Mouse (Mus musculus) embryonic facial prominence, embryonic 12.5 days (tissue): ENCODE data around the gene Olfr1137. TPM values are rescaled to one million over a fixed set of nuclear protein-coding genes. Genes with fewer than 3 reads are reported as not detected.

ENCODE experiments used
- ATAC-seq: fragments of 200-750 bp; cut with Nextera tagmentation; 2 replicates; pipeline ENCODE4 v1.8.0; 2017; ENCODE audit not compliant: insufficient number of reproducible peaks, insufficient read depth, low FRiP score, low TSS enrichment
- H3K27ac ChIP-seq: fragments of 300-500 bp; sonication (generic); 2 replicates; pipeline ENCODE4 v1.5.1; 2016; ENCODE audit warnings: mild to moderate bottlenecking
- H3K27me3 ChIP-seq: fragments of 300-500 bp; sonication (generic); 2 replicates; pipeline ENCODE4 v1.6.1; 2016; ENCODE audit warnings: mild to moderate bottlenecking, moderate library complexity
- H3K36me3 ChIP-seq: fragments of 300-500 bp; sonication (generic); 2 replicates; pipeline ENCODE4 v1.6.1; 2016; ENCODE audit warnings: mild to moderate bottlenecking
- H3K4me1 ChIP-seq: fragments of 300-500 bp; sonication (generic); 2 replicates; pipeline ENCODE4 v1.6.1; 2016
- H3K4me2 ChIP-seq: fragments of 300-500 bp; sonication (generic); replicated peaks from 2 replicates; pipeline ENCODE4 v1.6.1; 2016; ENCODE audit warnings: mild to moderate bottlenecking, moderate library complexity
- H3K4me3 ChIP-seq: fragments of 300-500 bp; sonication (generic); 2 replicates; pipeline ENCODE4 v1.5.1; 2016; ENCODE audit warnings: mild to moderate bottlenecking
- H3K9ac ChIP-seq: fragments of 300-500 bp; sonication (generic); 2 replicates; pipeline ENCODE4 v1.6.1; 2016; ENCODE audit warnings: mild to moderate bottlenecking, moderate library complexity
- H3K9me3 ChIP-seq: fragments of 300-500 bp; sonication (generic); 2 replicates; pipeline ENCODE4 v1.6.1; 2016; ENCODE audit warnings: mild to moderate bottlenecking, moderate library complexity
- WGBS: fragments of 180-500 bp; shearing (Covaris S2); methylation state at CpG from one replicate; pipeline ENCODE4 v1.1.7; 2016; 5-methylcytosine and 5-hydroxymethylcytosine counted together
- polyA plus RNA-seq: library from polyadenylated mRNA; unstranded; fragments of >200 nt; fragmentation: Nextera tagmentation; extraction: Ambion mirVana; gene quantifications from 2 replicates; pipeline ENCODE4 v1.2.1, GENCODE M21; 2016

Olfr1137 gene
- not detected in 2 replicates for polyA plus RNA-seq

DNA sequence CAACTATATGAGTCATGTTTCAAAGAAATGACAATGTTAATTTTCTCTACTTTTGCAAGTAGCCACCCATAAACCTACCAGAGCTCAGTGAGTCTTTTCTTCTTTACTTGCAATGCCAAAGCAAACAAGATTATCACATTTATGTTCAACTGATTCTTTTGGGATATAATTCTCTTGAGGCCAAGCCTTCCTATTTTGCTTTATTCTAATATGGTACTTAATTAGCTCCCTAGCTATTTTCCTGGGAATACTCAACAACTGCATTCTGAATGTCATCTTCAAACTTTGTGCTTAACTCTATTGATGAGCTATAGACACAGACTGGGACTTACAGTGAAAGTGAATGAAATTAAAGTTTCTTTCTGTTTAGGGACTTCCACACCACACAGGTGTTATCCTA is at the start of gene Olfr1137:
TSS of gene Olfr1137 (minus strand) at position 101 of the 400 bp plus-strand sequence.
- no peak for ATAC-seq
- H3K27ac ChIP-seq = no peak within 1 kb of the TSS
- no peaks in the 10 kb centered on the region for H3K4me1 ChIP-seq
- H3K9ac ChIP-seq = no peak within 1 kb of the TSS
- no peak within 1 kb of the TSS for H3K4me3 ChIP-seq
- no peaks in the 10 kb centered on the region for H3K27me3 ChIP-seq
- no peaks in the 10 kb centered on the region for H3K9me3 ChIP-seq
- no peaks in the 10 kb centered on the region for H3K36me3 ChIP-seq
- no peak within 1 kb of the TSS for H3K4me2 ChIP-seq

DNA sequence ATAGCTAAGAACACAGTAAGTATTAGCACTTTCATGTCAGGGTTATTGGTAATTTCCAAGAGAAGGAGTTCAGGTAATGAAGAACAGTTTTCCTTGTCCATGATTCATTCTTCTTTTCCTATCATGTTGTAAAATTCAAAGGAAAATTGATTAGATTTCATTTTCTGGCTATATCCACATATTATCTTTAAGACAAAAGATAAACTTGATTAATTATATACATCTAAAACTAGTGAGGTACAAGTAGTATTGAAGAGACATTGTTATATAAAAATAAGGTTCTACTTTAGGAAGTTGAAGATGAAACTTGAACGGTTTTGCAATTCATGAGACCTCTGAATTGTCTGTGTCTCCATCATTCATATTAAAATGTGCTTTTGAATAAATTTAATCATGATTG is 40.9 kb upstream of the Olfr1137 start, which contains the start of gene Olfr1141:
TSS of gene Olfr1141 (minus strand) at position 101 of the 400 bp plus-strand sequence.
- no peak for ATAC-seq
- H3K9me3 ChIP-seq = no peaks in the 10 kb centered on the region
- WGBS = 84% methylated on average over 1 of the region's 1 CpGs
- no peak within 1 kb of the TSS for H3K27ac ChIP-seq
- no peaks in the 10 kb centered on the region for H3K4me1 ChIP-seq
- no peaks in the 10 kb centered on the region for H3K36me3 ChIP-seq
- no peak within 1 kb of the TSS for H3K4me3 ChIP-seq
- H3K4me2 ChIP-seq = no peak within 1 kb of the TSS
- H3K9ac ChIP-seq = no peak within 1 kb of the TSS
- H3K27me3 ChIP-seq = no peaks in the 10 kb centered on the region

DNA sequence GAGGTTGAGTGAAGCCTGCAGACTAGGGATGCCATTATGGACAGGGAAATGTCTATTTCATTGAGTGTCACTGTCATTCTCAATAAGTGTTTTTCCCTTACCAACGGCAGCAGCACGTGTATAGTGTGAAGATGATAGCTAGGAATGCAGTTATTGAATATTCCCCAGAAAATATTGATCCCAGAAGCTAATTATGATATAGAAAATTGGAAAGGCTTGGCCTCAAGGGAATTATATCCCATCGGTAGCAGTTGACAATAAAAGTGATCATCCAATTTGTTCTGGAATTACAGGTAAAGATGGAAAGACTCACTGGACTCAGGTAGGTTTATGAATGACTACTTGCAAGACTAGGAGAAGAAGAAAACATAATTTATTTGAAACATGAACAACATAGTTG is 30.5 kb upstream of the Olfr1137 start, which contains the start of gene Olfr1140:
TSS of gene Olfr1140 (plus strand) at position 301 of the 400 bp plus-strand sequence.
- Histone ChIP-seq H3K4me3 (no peak within 1 kb of the TSS), H3K9ac (no peak within 1 kb of the TSS), H3K9me3 (no peaks in the 10 kb centered on the region), H3K27me3 (no peaks in the 10 kb centered on the region), H3K36me3 (no peaks in the 10 kb centered on the region), H3K4me1 (no peaks in the 10 kb centered on the region), H3K27ac (no peak within 1 kb of the TSS), H3K4me2 (no peak within 1 kb of the TSS)
- ATAC-seq = no peak
- 78% methylated on average over 3 of the region's 3 CpGs for WGBS

DNA sequence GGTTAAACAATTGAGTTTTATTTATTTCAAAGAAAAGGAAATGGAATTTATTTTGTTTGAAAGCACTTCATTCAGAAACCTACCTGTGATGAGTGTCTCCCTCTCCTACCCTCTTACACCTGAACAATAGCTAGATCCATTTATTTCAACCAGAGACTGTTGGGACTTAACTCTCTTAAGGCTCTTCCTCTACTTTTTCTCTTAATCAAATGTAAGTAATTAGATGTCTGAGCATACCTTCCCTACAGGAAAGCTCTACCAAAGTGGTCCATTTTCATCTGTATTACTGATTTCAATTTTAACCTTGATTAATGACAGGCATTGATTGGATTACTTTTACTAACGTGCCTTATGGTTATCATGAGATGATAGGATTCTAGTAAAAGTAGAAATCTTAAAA is 26.9 kb upstream of the Olfr1137 start, which contains the start of gene Olfr1138:
TSS of gene Olfr1138 (minus strand) at position 101 of the 400 bp plus-strand sequence.
- no peak within 1 kb of the TSS for H3K4me2 ChIP-seq
- ATAC-seq = no peak
- no peaks in the 10 kb centered on the region for H3K36me3 ChIP-seq
- H3K27me3 ChIP-seq = no peaks in the 10 kb centered on the region
- no peaks in the 10 kb centered on the region for H3K4me1 ChIP-seq
- WGBS = 64% methylated on average over 1 of the region's 1 CpGs
- H3K4me3 ChIP-seq = no peak within 1 kb of the TSS
- H3K9ac ChIP-seq = no peak within 1 kb of the TSS
- no peak within 1 kb of the TSS for H3K27ac ChIP-seq
- no peaks in the 10 kb centered on the region for H3K9me3 ChIP-seq

DNA sequence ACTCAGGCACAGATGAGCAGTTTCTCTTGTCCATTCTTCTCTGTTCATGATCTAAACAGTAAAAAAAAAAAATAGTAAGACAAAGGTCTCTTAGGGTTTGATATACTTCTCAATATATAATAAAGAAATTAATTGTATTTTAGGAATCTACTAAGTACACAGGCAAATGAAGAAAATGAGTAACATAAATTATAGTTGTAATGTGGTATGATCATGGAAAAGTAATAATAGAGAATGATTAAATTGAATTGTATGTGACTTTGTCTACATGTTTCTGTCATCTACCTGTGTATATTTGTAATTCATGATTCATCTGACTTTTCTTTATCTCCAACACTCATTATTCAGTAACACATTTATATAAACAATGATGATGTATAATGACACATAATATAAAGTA is 19.1 kb downstream of the Olfr1137 start, which contains the start of gene Olfr1136:
TSS of gene Olfr1136 (minus strand) at position 101 of the 400 bp plus-strand sequence.
- Histone ChIP-seq H3K27ac (no peak within 1 kb of the TSS), H3K36me3 (no peaks in the 10 kb centered on the region), H3K9ac (no peak within 1 kb of the TSS), H3K9me3 (no peaks in the 10 kb centered on the region), H3K4me2 (no peak within 1 kb of the TSS), H3K4me3 (no peak within 1 kb of the TSS), H3K4me1 (no peaks in the 10 kb centered on the region), H3K27me3 (no peaks in the 10 kb centered on the region)
- ATAC-seq = no peak

DNA sequence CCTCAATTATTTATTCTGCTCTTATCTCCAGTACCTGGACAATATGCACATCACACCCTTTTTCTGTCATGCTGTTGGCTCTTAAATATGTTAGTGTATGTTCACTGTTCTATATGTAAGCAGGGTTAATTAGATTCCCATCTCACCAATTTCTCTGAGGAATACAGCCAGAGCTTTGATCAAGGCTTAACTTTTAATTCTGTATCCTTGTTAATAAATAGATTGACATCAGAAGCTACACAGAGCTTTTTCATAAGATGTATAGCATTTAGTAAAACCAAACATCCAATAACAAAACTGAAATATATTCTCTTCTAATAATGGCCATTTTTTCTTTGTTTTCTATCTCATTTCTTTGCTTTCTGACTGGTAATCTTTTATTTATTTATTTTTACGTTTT is 39.4 kb downstream of the Olfr1137 start, which contains the start of gene Olfr1135:
TSS of gene Olfr1135 (minus strand) at position 101 of the 400 bp plus-strand sequence.
- Histone ChIP-seq H3K9me3 (no peaks in the 10 kb centered on the region), H3K4me3 (no peak within 1 kb of the TSS), H3K4me2 (no peak within 1 kb of the TSS), H3K36me3 (no peaks in the 10 kb centered on the region), H3K27me3 (no peaks in the 10 kb centered on the region), H3K27ac (no peak within 1 kb of the TSS), H3K4me1 (no peaks in the 10 kb centered on the region), H3K9ac (no peak within 1 kb of the TSS)
- no peak for ATAC-seq
- WGBS = 9% methylated on average over 1 of the region's 1 CpGs

Other genes with a start within 250 kb of the Olfr1137 start
- not detected in 2 replicates for gene Pramel7, start 216.1 kb downstream of the Olfr1137 start, polyA plus RNA-seq
- not detected in 2 replicates for gene Pramel6, start 206.6 kb downstream of the Olfr1137 start, polyA plus RNA-seq
- not detected in 2 replicates for gene Olfr153, start 181.4 kb downstream of the Olfr1137 start, polyA plus RNA-seq
- not detected in 2 replicates for gene Olfr1128, start 167.6 kb downstream of the Olfr1137 start, polyA plus RNA-seq
- gene Olfr1129, start 139.3 kb downstream of the Olfr1137 start, polyA plus RNA-seq = not detected in 2 replicates
- gene Olfr1130, start 107.0 kb downstream of the Olfr1137 start, polyA plus RNA-seq = not detected in 2 replicates
- not detected in 2 replicates for gene Olfr1131, start 86.1 kb downstream of the Olfr1137 start, polyA plus RNA-seq
- gene Olfr1132, start 75.6 kb downstream of the Olfr1137 start, polyA plus RNA-seq = not detected in 2 replicates
- not detected in 2 replicates for gene Olfr1133, start 65.8 kb downstream of the Olfr1137 start, polyA plus RNA-seq
- not detected in 2 replicates for gene Olfr1134, start 54.7 kb downstream of the Olfr1137 start, polyA plus RNA-seq
- gene Olfr1135, start 39.5 kb downstream of the Olfr1137 start, polyA plus RNA-seq = not detected in 2 replicates
- gene Olfr1136, start 19.2 kb downstream of the Olfr1137 start, polyA plus RNA-seq = not detected in 2 replicates
- gene Olfr1138, start 26.8 kb upstream of the Olfr1137 start, polyA plus RNA-seq = not detected in 2 replicates
- gene Olfr1140, start 30.6 kb upstream of the Olfr1137 start, polyA plus RNA-seq = not detected in 2 replicates
- not detected in 2 replicates for gene Olfr1141, start 40.8 kb upstream of the Olfr1137 start, polyA plus RNA-seq
- gene Olfr152, start 66.3 kb upstream of the Olfr1137 start, polyA plus RNA-seq = not detected in 2 replicates
- gene Olfr1143, start 87.4 kb upstream of the Olfr1137 start, polyA plus RNA-seq = not detected in 2 replicates
- gene Olfr1145, start 96.6 kb upstream of the Olfr1137 start, polyA plus RNA-seq = not detected in 2 replicates
- not detected in 2 replicates for gene Olfr1148, start 117.4 kb upstream of the Olfr1137 start, polyA plus RNA-seq
- gene Olfr1150-ps1, start 130.8 kb upstream of the Olfr1137 start, polyA plus RNA-seq = not detected in 2 replicates
- not detected in 2 replicates for gene Olfr1151, start 142.7 kb upstream of the Olfr1137 start, polyA plus RNA-seq
- gene Olfr1152, start 153.3 kb upstream of the Olfr1137 start, polyA plus RNA-seq = 0.03 TPM in 1 of 2 replicates, not detected in the other
- not detected in 2 replicates for gene Olfr1153, start 181.8 kb upstream of the Olfr1137 start, polyA plus RNA-seq
- gene Olfr1154, start 192.0 kb upstream of the Olfr1137 start, polyA plus RNA-seq = not detected in 2 replicates
- gene Olfr1155, start 232.0 kb upstream of the Olfr1137 start, polyA plus RNA-seq = not detected in 2 replicates
- gene Olfr1156, start 239.9 kb upstream of the Olfr1137 start, polyA plus RNA-seq = not detected in 2 replicates